Mouse (Mus musculus): ENCODE measurements around the gene Clcn2.

GRCm38 (mm10) chr16:20733731-20734730 is 16.5 kb upstream of the Clcn2 start, which contains the start of gene Thpo:
- no peak for TF ChIP-seq GATA1 (IDR thresholded peaks at IDR 0.05; ENCODE audit: low read length)
- no peak for TF ChIP-seq TAL1 (IDR thresholded peaks at IDR 0.05; ENCODE audit: low read length)

All from erythroblast, embryonic 14.5 days (primary cell).